In the genomic region with DNA sequence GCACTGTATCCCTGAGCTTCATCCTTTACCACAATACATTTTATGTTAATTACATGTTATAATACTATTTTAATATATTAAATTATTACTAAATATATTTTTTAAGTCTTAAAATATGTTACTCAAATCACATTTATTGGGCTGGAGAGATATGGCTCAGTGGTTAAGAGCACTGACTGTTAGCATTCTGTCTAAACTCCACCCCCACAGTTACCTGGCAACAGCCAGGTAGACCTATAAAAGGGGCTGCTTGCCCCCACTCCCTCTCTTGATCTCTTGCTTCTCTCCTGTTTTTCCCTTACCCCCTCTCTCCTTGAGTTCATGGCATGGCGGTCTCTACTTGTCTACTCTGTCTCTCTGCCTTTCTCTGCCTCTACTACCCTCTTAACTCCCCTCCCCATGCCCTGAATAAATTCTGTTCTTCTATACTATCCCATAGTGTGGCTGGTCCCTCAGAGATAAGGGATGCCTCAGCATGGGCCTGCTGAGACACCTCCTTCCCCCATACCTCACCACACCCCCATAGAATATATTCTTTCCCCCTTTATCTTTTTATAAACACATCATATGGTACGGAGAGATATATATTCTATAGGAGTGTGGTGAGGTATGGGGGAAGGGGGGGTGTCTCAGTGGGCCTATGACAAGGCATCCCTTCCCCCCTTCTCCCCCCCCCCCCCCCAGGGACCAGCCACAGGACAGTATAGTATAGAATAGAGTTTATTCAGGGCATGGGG, we compare ENCODE assay signal across 20 mouse cellular contexts. TPM values are rescaled to one million over a fixed set of nuclear protein-coding genes. Genes with fewer than 3 reads are reported as not detected.
DNase-seq lines count a peak whose midpoint lies in the region; ATAC-seq and TF ChIP-seq lines count a peak whose summit lies in the region.
"Had no signal": no experiment of that assay in that cellular context is flagged by ENCODE, and none has a peak within 500 bp of the region (broad histone marks: within the 10 kb centered on the region; RNA-seq: fewer than 3 reads in every experiment).

No protein-coding gene starts in this region.

- TF ChIP-seq RAD21 in MEL (IDR thresholded peaks at IDR 0.05; ENCODE audit: low read depth, low read length): no peak

- no peak overlapping the region for H3K27ac ChIP-seq in heart, embryonic 12.5 days (ENCODE audit: poor library complexity, severe bottlenecking)
- H3K27ac ChIP-seq in heart, embryonic 10.5 days: no peak overlapping the region
- H3K27ac ChIP-seq in MEL (ENCODE audit: control insufficient read depth, low read depth, low read length): peak overlapping the region; percentile 59
- H3K27ac ChIP-seq in intestine, embryonic 15.5 days: no peak overlapping the region
- H3K27ac ChIP-seq in liver, embryonic 16.5 days (ENCODE audit: low read length): peak overlapping the region; percentile 60
- no peak overlapping the region for H3K27ac ChIP-seq in gastrocnemius, adult 2 months
- H3K27ac ChIP-seq in hindbrain, postnatal 0 days: no peak overlapping the region
- no peak overlapping the region for H3K27ac ChIP-seq in embryonic facial prominence, embryonic 10.5 days (replicated peaks)
- H3K27ac ChIP-seq: heart, embryonic 15.5 days; hindbrain, embryonic 10.5 days had no signal

- H3K4me3 ChIP-seq in heart, embryonic 12.5 days: no peak overlapping the region
- no peak overlapping the region for H3K4me3 ChIP-seq in heart, embryonic 10.5 days
- no peak overlapping the region for H3K4me3 ChIP-seq in MEL (ENCODE audit: control insufficient read depth in 1 of 2, insufficient read depth in 1 of 2, low read depth in 2 of 2, low read length in 2 of 2)
- H3K4me3 ChIP-seq in intestine, embryonic 15.5 days (replicated peaks): no peak overlapping the region
- no peak overlapping the region for H3K4me3 ChIP-seq in liver, embryonic 16.5 days (ENCODE audit: low read depth, low read length)
- no peak overlapping the region for H3K4me3 ChIP-seq in gastrocnemius, adult 2 months
- no peak overlapping the region for H3K4me3 ChIP-seq in hindbrain, postnatal 0 days (ENCODE audit: low read length)
- H3K4me3 ChIP-seq in embryonic facial prominence, embryonic 10.5 days: no peak overlapping the region
- H3K4me3 ChIP-seq: heart, embryonic 15.5 days; hindbrain, embryonic 10.5 days; megakaryocyte, embryonic 14.5 days had no signal

- 0 out of 2 replicates have a peak, but pooled peaks cover 1% of the 10 kb centered on the region for H3K79me2 ChIP-seq in MEL (ENCODE audit: control insufficient read depth, insufficient read depth, low read length, poor library complexity)

- peak; percentile 83 to 91 for TF ChIP-seq EP300 in MEL (IDR thresholded peaks at IDR 0.05; ENCODE audit: low read depth in 1 of 2, low read length in 2 of 2)

- H3K4me1 ChIP-seq in heart, embryonic 12.5 days (replicated peaks): no peaks in the 10 kb centered on the region
- no peaks in the 10 kb centered on the region; the same call in 1 of the 2 replicates for H3K4me1 ChIP-seq in heart, embryonic 10.5 days
- H3K4me1 ChIP-seq in MEL (ENCODE audit: control insufficient read depth in 1 of 2, insufficient read depth in 2 of 2, low read length in 2 of 2): peaks cover 16 to 21% of the 10 kb centered on the region in 2 experiments
- no peaks in the 10 kb centered on the region for H3K4me1 ChIP-seq in intestine, embryonic 15.5 days (replicated peaks)
- peaks cover 16% of the 10 kb centered on the region for H3K4me1 ChIP-seq in liver, embryonic 16.5 days (ENCODE audit: control insufficient read depth, low read depth, low read length)
- H3K4me1 ChIP-seq in hindbrain, postnatal 0 days (ENCODE audit: insufficient read depth, low read length): no peaks in the 10 kb centered on the region
- H3K4me1 ChIP-seq in embryonic facial prominence, embryonic 10.5 days: no peaks in the 10 kb centered on the region
- H3K4me1 ChIP-seq: heart, embryonic 15.5 days; hindbrain, embryonic 10.5 days had no signal

- no peak for TF ChIP-seq CTCF in MEL (IDR thresholded peaks at IDR 0.05 in 2 of 3, conservative IDR thresholded peaks at IDR 0.05 in 1 of 3; ENCODE audit: control insufficient read depth in 1 of 3, insufficient read depth in 1 of 3, low read depth in 2 of 3, low read length in 3 of 3, poor library complexity in 1 of 3, severe bottlenecking in 1 of 3)
- no peak for TF ChIP-seq CTCF in gastrocnemius, adult 2 months (IDR thresholded peaks at IDR 0.05)
- no peak for TF ChIP-seq CTCF in hindbrain, postnatal 0 days (IDR thresholded peaks at IDR 0.05; ENCODE audit: low read depth)

- H3K9me3 ChIP-seq in heart, embryonic 12.5 days (replicated peaks): no peaks in the 10 kb centered on the region
- no peaks in the 10 kb centered on the region for H3K9me3 ChIP-seq in heart, embryonic 10.5 days
- H3K9me3 ChIP-seq in MEL (replicated peaks; ENCODE audit: insufficient read depth, low read length): no peaks in the 10 kb centered on the region
- no peaks in the 10 kb centered on the region for H3K9me3 ChIP-seq in intestine, embryonic 15.5 days
- H3K9me3 ChIP-seq in liver, embryonic 16.5 days (replicated peaks; ENCODE audit: control insufficient read depth, low read length): no peaks in the 10 kb centered on the region
- H3K9me3 ChIP-seq in hindbrain, postnatal 0 days (ENCODE audit: low read length): no peaks in the 10 kb centered on the region
- H3K9me3 ChIP-seq in embryonic facial prominence, embryonic 10.5 days: no peaks in the 10 kb centered on the region
- H3K9me3 ChIP-seq: heart, embryonic 15.5 days; hindbrain, embryonic 10.5 days; megakaryocyte, embryonic 14.5 days had no signal

- H3K9ac ChIP-seq in heart, embryonic 12.5 days: no peak overlapping the region
- H3K9ac ChIP-seq in MEL (ENCODE audit: control insufficient read depth, low read depth, low read length, poor library complexity, severe bottlenecking): no peak overlapping the region
- no peak overlapping the region for H3K9ac ChIP-seq in intestine, embryonic 15.5 days
- no peak overlapping the region for H3K9ac ChIP-seq in liver, embryonic 16.5 days (ENCODE audit: low read depth, low read length)
- H3K9ac ChIP-seq in hindbrain, postnatal 0 days (replicated peaks; ENCODE audit: low read length): no peak overlapping the region
- H3K9ac ChIP-seq: heart, embryonic 15.5 days had no signal

- no peaks in the 10 kb centered on the region for H3K27me3 ChIP-seq in heart, embryonic 12.5 days (replicated peaks)
- no peaks in the 10 kb centered on the region for H3K27me3 ChIP-seq in heart, embryonic 10.5 days (ENCODE audit: insufficient read depth, poor library complexity, severe bottlenecking)
- H3K27me3 ChIP-seq in MEL (ENCODE audit: control insufficient read depth in 1 of 2, insufficient read depth in 2 of 2, low read length in 2 of 2): no peaks in the 10 kb centered on the region
- no peaks in the 10 kb centered on the region for H3K27me3 ChIP-seq in intestine, embryonic 15.5 days (replicated peaks)
- no peaks in the 10 kb centered on the region for H3K27me3 ChIP-seq in liver, embryonic 16.5 days (ENCODE audit: control insufficient read depth, insufficient read depth, low read depth, low read length)
- H3K27me3 ChIP-seq in hindbrain, postnatal 0 days (ENCODE audit: insufficient read depth, low read length): no peaks in the 10 kb centered on the region
- H3K27me3 ChIP-seq in embryonic facial prominence, embryonic 10.5 days (replicated peaks; ENCODE audit: low read depth, poor library complexity, severe bottlenecking): no peaks in the 10 kb centered on the region
- H3K27me3 ChIP-seq: heart, embryonic 15.5 days; megakaryocyte, embryonic 14.5 days had no signal

- no peak for TF ChIP-seq POLR2A in MEL (IDR thresholded peaks at IDR 0.05; ENCODE audit: control insufficient read depth in 1 of 2, insufficient read depth in 1 of 2, low read depth in 1 of 2, low read length in 2 of 2, poor library complexity in 1 of 2)

- 83% methylated on average over 2 of the region's 2 CpGs for WGBS in heart, embryonic 12.5 days
- WGBS in heart, embryonic 10.5 days: 85% methylated on average over 2 of the region's 2 CpGs
- WGBS in intestine, embryonic 15.5 days: 96% methylated on average over 2 of the region's 2 CpGs
- 32% methylated on average over 2 of the region's 2 CpGs for WGBS in liver, embryonic 16.5 days (ENCODE audit: insufficient replicate concordance)
- 91% methylated on average over 2 of the region's 2 CpGs for WGBS in hindbrain, postnatal 0 days
- WGBS in embryonic facial prominence, embryonic 10.5 days: 94% methylated on average over 2 of the region's 2 CpGs

- H3K4me2 ChIP-seq in heart, embryonic 12.5 days: no peak overlapping the region
- no peak overlapping the region for H3K4me2 ChIP-seq in intestine, embryonic 15.5 days (replicated peaks)
- H3K4me2 ChIP-seq in liver, embryonic 16.5 days (ENCODE audit: low read depth, low read length): no peak overlapping the region
- no peak overlapping the region for H3K4me2 ChIP-seq in hindbrain, postnatal 0 days (ENCODE audit: low read depth, low read length)
- H3K4me2 ChIP-seq: heart, embryonic 15.5 days had no signal

- intact Hi-C loops in gastrocnemius, adult 2 months (cut with DNase I): no loop called here

- ATAC-seq in heart, embryonic 12.5 days (ENCODE audit: insufficient number of reproducible peaks, low FRiP score): peak; percentile 57; the same call in 1 of the 2 replicates
- peak; percentile 45 for ATAC-seq in intestine, embryonic 15.5 days
- ATAC-seq in liver, embryonic 16.5 days (ENCODE audit: low read depth): peak; percentile 97
- ATAC-seq in hindbrain, postnatal 0 days: no peak
- ATAC-seq: forebrain, embryonic 14.5 days; inflammation-experienced regulatory T-cells, adult 6 months; lung, postnatal 0 days; midbrain, embryonic 16.5 days had no signal

- peaks cover 59% of the 10 kb centered on the region for H3K36me3 ChIP-seq in heart, embryonic 12.5 days
- peaks cover 76% of the 10 kb centered on the region for H3K36me3 ChIP-seq in heart, embryonic 10.5 days
- H3K36me3 ChIP-seq in MEL (ENCODE audit: control insufficient read depth in 1 of 2, insufficient read depth in 2 of 2, low read length in 2 of 2): peaks cover 25 to 34% of the 10 kb centered on the region in 2 experiments
- H3K36me3 ChIP-seq in intestine, embryonic 15.5 days: peaks cover 27% of the 10 kb centered on the region
- peaks cover 28% of the 10 kb centered on the region for H3K36me3 ChIP-seq in liver, embryonic 16.5 days (ENCODE audit: control insufficient read depth, insufficient read depth)
- peaks cover 34% of the 10 kb centered on the region for H3K36me3 ChIP-seq in hindbrain, postnatal 0 days (ENCODE audit: insufficient read depth, low read length)
- H3K36me3 ChIP-seq in embryonic facial prominence, embryonic 10.5 days (replicated peaks): peaks cover 80% of the 10 kb centered on the region

- no peak for DNase-seq in heart, embryonic 10.5 days (ENCODE audit: low spot score)
- DNase-seq in MEL (ENCODE audit: low read depth, low spot score): peak; percentile 90
- no peak for DNase-seq in gastrocnemius, adult 2 months
- no peak for DNase-seq in hindbrain, postnatal 0 days (ENCODE audit: low spot score)
- no peak for DNase-seq in embryonic facial prominence, embryonic 10.5 days (ENCODE audit: low spot score)
- DNase-seq: adrenal gland, postnatal 14 days; cerebellum, adult 9-11 months; embryo, embryonic 11 days; kidney, postnatal 25 days; right cerebral cortex, adult 18-20 months had no signal

RNA-seq across cellular contexts. Expression of gene Tnip2, which starts 45.6 kb away (rescaled TPM):
- 15.8 and 19.5 TPM in 2 replicates for polyA plus RNA-seq in heart, embryonic 12.5 days (2016; fragmentation: Nextera tagmentation; extraction: Ambion mirVana)
- polyA plus RNA-seq in heart, embryonic 10.5 days (2016; fragmentation: Nextera tagmentation; extraction: Ambion mirVana): 9.9 and 14.6 TPM in 2 replicates
- 22.5 and 27.0 TPM in 2 replicates for total RNA-seq in MEL (2012; rRNA removed)
- 10 to 100 TPM; 30.6 to 89.4 TPM for polyA plus RNA-seq in MEL (2012; ENCODE audit: insufficient read depth in 1 of 2, insufficient read length in 2 of 2, low read depth in 1 of 2, low replicate concordance in 2 of 2, missing spikeins in 1 of 2)
- polyA plus RNA-seq in intestine, embryonic 15.5 days (2015; fragmentation: Nextera tagmentation; extraction: Ambion mirVana): 14.4 and 16.2 TPM in 2 replicates
- 6.2 and 6.3 TPM in 2 replicates for polyA plus RNA-seq in liver, embryonic 16.5 days (2015; fragmentation: Nextera tagmentation; extraction: Ambion mirVana)
- 1 to 10 TPM; 2.3 to 3.0 TPM for total RNA-seq in gastrocnemius, adult 2 months (2021)
- total RNA-seq in hindbrain, postnatal 0 days (2014; rRNA removed): 11.1 and 12.8 TPM in 2 replicates
- 14.1 and 14.5 TPM in 2 replicates for polyA plus RNA-seq in hindbrain, postnatal 0 days (2015; fragmentation: Nextera tagmentation; extraction: Ambion mirVana)
- 4.1 and 4.8 TPM in 2 replicates for polyA plus RNA-seq in embryonic facial prominence, embryonic 10.5 days (2016; fragmentation: Nextera tagmentation; extraction: Ambion mirVana)

RNA-seq across cellular contexts. Expression of gene Sh3bp2, which starts 57.4 kb away (rescaled TPM):
- polyA plus RNA-seq in heart, embryonic 12.5 days (2016; fragmentation: Nextera tagmentation; extraction: Ambion mirVana): 3.0 and 6.4 TPM in 2 replicates
- polyA plus RNA-seq in heart, embryonic 10.5 days (2016; fragmentation: Nextera tagmentation; extraction: Ambion mirVana): 3.6 and 6.0 TPM in 2 replicates
- 7.1 and 7.9 TPM in 2 replicates for total RNA-seq in MEL (2012; rRNA removed)
- polyA plus RNA-seq in MEL (2012; ENCODE audit: insufficient read depth in 1 of 2, insufficient read length in 2 of 2, low read depth in 1 of 2, low replicate concordance in 2 of 2, missing spikeins in 1 of 2): 10 to 100 TPM in 1 of 2 experiments, not detected in 1; 12.0 TPM
- polyA plus RNA-seq in intestine, embryonic 15.5 days (2015; fragmentation: Nextera tagmentation; extraction: Ambion mirVana): 4.5 and 6.2 TPM in 2 replicates
- polyA plus RNA-seq in liver, embryonic 16.5 days (2015; fragmentation: Nextera tagmentation; extraction: Ambion mirVana): 6.5 and 6.8 TPM in 2 replicates
- total RNA-seq in gastrocnemius, adult 2 months (2021): 1 to 10 TPM in 1 of 2 experiments, under 1 TPM in 1; 0.98 to 7.7 TPM
- 29.8 and 37.7 TPM in 2 replicates for total RNA-seq in hindbrain, postnatal 0 days (2014; rRNA removed)
- polyA plus RNA-seq in hindbrain, postnatal 0 days (2015; fragmentation: Nextera tagmentation; extraction: Ambion mirVana): 12.0 and 14.1 TPM in 2 replicates
- polyA plus RNA-seq in embryonic facial prominence, embryonic 10.5 days (2016; fragmentation: Nextera tagmentation; extraction: Ambion mirVana): 7.3 and 8.7 TPM in 2 replicates

Comparison
In these comparisons a context has a peak if more than half of its experiments do, and no peak if none do; other contexts are left out.
1. H3K27ac ChIP-seq: peak in MEL (single experiment) and liver, embryonic 16.5 days (single experiment); none in heart, embryonic 12.5 days (single experiment), heart, embryonic 10.5 days (single experiment), intestine, embryonic 15.5 days (single experiment), gastrocnemius, adult 2 months (single experiment), hindbrain, postnatal 0 days (single experiment) and embryonic facial prominence, embryonic 10.5 days (single experiment).